Mouse (Mus musculus) liver, embryonic 14.5 days (tissue): Measurements from ENCODE around the gene Sema4d. TPM values are rescaled to one million over a fixed set of nuclear protein-coding genes. Genes with fewer than 3 reads are reported as not detected.

Experiments used
- ATAC-seq: fragments of 200-750 bp; cut with Nextera tagmentation; 2 replicates; pipeline ENCODE4 v1.8.0; 2017; ENCODE audit warnings: moderate number of reproducible peaks, mild to moderate bottlenecking, moderate library complexity; ENCODE audit not compliant: insufficient read depth
- DNase-seq, 3 experiments: peaks; one replicate each; pipeline ENCODE4 v3.0.0-alpha.2; 2012 to 2013; ENCODE audit warnings: low read depth in 3 of 3, low spot score in 3 of 3
- H3K27ac ChIP-seq: fragments of 300-500 bp; sonication (generic); 2 replicates; pipeline ENCODE4 v1.5.1; 2014; ENCODE audit warnings: moderate library complexity, mild to moderate bottlenecking, control low read depth, inconsistent platforms
- H3K27me3 ChIP-seq: fragments of 300-500 bp; sonication (generic); 2 replicates; pipeline ENCODE4 v1.6.1; 2014; ENCODE audit warnings: mild to moderate bottlenecking, low read length, moderate library complexity; ENCODE audit not compliant: control insufficient read depth, insufficient read depth
- H3K36me3 ChIP-seq: fragments of 300-500 bp; sonication (generic); replicated peaks from 2 replicates; pipeline ENCODE4 v1.6.1; 2014; ENCODE audit warnings: low read depth; ENCODE audit not compliant: control insufficient read depth, insufficient read depth
- H3K4me1 ChIP-seq, 2 experiments: fragments of 200-500 bp in 1 of 2; fragments of 300-500 bp in 1 of 2; sonication (generic) in 1 of 2; replicated peaks; 2 replicates each; pipeline ENCODE4 v1.6.1; 2012 to 2014; ENCODE audit warnings: antibody characterized with exemption in 1 of 2, inconsistent platforms in 1 of 2, low read length in 1 of 2; ENCODE audit not compliant: control insufficient read depth in 2 of 2, insufficient read depth in 2 of 2
- H3K4me2 ChIP-seq: fragments of 300-500 bp; sonication (generic); 2 replicates; pipeline ENCODE4 v1.6.1; 2014; ENCODE audit warnings: low read depth, mild to moderate bottlenecking, control low read depth, moderate library complexity
- H3K4me3 ChIP-seq, 2 experiments: fragments of 200-500 bp in 1 of 2; fragments of 300-500 bp in 1 of 2; sonication (generic) in 1 of 2; 2 replicates each; pipeline ENCODE4 v1.5.1; 2012 to 2014; ENCODE audit warnings: low read depth in 2 of 2, low read length in 2 of 2, mild to moderate bottlenecking in 2 of 2, control low read depth in 1 of 2, inconsistent platforms in 1 of 2, moderate library complexity in 1 of 2; ENCODE audit not compliant: insufficient read depth in 1 of 2
- H3K9ac ChIP-seq: fragments of 300-500 bp; sonication (generic); replicated peaks from 2 replicates; pipeline ENCODE4 v1.6.1; 2014; ENCODE audit warnings: mild to moderate bottlenecking, control low read depth, moderate library complexity
- H3K9me3 ChIP-seq: fragments of 300-500 bp; sonication (generic); 2 replicates; pipeline ENCODE4 v1.6.1; 2016; ENCODE audit warnings: low read length, mixed read lengths; ENCODE audit not compliant: control insufficient read depth
- CTCF ChIP-seq: IDR thresholded peaks from 2 replicates; pipeline ENCODE4 v1.5.1; 2016; ENCODE audit warnings: antibody characterized with exemption, low read depth, control low read depth
- EP300 ChIP-seq: IDR thresholded peaks from 2 replicates; pipeline ENCODE4 v1.6.1; 2016; ENCODE audit warnings: antibody characterized with exemption, low read depth
- WGBS: fragments of 180-500 bp; shearing (Covaris S2); extraction: QIAGEN DNeasy Blood & Tissue Kit; methylation state at CpG from one replicate; pipeline ENCODE4 v1.1.7; 2014; ENCODE audit not compliant: insufficient replicate concordance; 5-methylcytosine and 5-hydroxymethylcytosine counted together
- polyA plus RNA-seq, 2 experiments: library from polyadenylated mRNA; depleted of rRNA in 1 of 2; stranded (reverse) in 1 of 2; unstranded in 1 of 2; fragments of >200 nt; fragmentation: Nextera tagmentation in 1 of 2; extraction: Ambion mirVana in 1 of 2; gene quantifications; 2 replicates each; pipeline versions ENCODE4 v1.2.1 to v1.2.3; 2012 to 2014

Gene Sema4d
- polyA plus RNA-seq, 2 experiments = 4.6 to 4.7 TPM

DNA sequence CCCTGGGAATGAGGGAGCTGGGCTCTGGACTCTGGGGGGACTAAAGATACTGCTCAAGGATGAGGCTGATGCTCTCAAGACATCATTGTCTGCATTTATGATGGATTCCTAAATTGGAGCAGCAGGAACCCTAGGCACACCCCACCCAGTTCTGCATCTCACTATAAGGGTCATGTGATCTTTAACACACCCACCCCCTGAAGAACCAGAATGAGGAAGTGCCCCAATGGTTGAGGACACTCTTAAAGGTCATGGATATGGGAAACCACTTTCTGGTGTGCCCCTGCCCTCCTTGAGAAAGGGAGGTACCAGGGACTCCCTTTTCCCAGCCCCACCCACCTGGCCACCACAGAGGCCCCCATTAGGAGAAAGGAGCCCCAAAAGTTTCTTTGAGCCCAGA is 97.1 kb downstream of the Sema4d start:
- Histone ChIP-seq H3K4me1 (peaks cover 14 to 22% of the 10 kb centered on the region in 2 experiments), H3K27ac (no peak overlapping the region), H3K27me3 (no peaks in the 10 kb centered on the region), H3K9ac (no peak overlapping the region), H3K4me3 (no peak overlapping the region), H3K9me3 (no peaks in the 10 kb centered on the region), H3K36me3 (no peaks in the 10 kb centered on the region), H3K4me2 (no peak overlapping the region)
- TF ChIP-seq CTCF = no peak
- TF ChIP-seq EP300 = no peak
- ATAC-seq (no peak), DNase-seq (no peak)

DNA sequence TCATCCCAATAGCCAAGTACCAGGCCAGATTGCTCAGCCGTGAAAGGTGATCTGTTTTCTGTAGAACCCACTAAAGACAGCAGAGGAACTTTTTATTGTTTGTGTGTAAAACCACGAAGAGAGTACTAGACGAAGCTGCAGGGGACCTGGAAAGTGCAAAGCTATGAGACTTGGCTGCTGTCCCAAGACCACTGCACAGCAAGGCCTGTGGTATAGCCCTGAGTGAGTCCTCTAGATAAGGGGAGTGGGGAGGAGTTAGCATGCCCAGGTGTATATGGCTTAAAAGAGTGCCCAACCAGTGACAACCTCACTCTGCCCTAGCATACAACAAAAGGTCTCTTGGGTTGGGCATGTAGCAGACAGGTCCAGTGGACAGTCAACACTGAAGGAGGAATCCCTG is 104.9 kb downstream of the Sema4d start:
- Histone ChIP-seq H3K4me2 (no peak overlapping the region), H3K36me3 (peaks cover 18% of the 10 kb centered on the region), H3K9me3 (no peaks in the 10 kb centered on the region), H3K4me1 (peaks cover 0 to 13% of the 10 kb centered on the region in 2 experiments; a peak in 3 of 4 replicates), H3K4me3 (no peak overlapping the region), H3K9ac (no peak overlapping the region), H3K27me3 (no peaks in the 10 kb centered on the region), H3K27ac (no peak overlapping the region)
- DNase-seq = no peak
- no peak; the same call in 1 of the 2 replicates for ATAC-seq
- 28% methylated on average over 3 of the region's 3 CpGs for WGBS
- TF ChIP-seq CTCF = no peak
- TF ChIP-seq EP300 = no peak

DNA sequence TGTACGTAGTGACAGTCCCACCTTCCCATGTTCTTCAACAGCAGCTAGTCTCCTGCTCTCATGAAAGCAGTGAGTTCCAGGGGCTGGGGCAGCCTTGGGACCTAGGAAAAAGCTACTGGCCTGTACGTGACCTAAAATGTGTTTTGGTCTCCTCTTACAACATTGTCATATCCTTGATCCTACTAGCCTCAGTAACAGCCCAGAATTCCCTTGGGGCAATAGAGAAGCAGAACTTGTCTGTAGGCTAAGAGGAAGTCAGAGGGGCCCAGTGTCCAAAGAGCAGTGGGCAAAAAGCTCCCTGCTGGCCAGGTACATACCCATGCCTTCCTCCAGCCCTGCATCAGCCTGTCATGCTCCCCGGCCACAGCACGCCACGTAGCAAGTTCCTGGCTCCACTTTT is 106.6 kb downstream of the Sema4d start:
- Histone ChIP-seq H3K4me1 (peaks cover 0 to 13% of the 10 kb centered on the region in 2 experiments; a peak in 3 of 4 replicates), H3K4me3 (no peak overlapping the region), H3K9ac (no peak overlapping the region), H3K27ac (no peak overlapping the region), H3K36me3 (peaks cover 35% of the 10 kb centered on the region), H3K4me2 (no peak overlapping the region), H3K9me3 (no peaks in the 10 kb centered on the region), H3K27me3 (no peaks in the 10 kb centered on the region)
- ATAC-seq (no peak), DNase-seq (no peak)
- WGBS = 77% methylated on average over 5 of the region's 5 CpGs
- no peak for TF ChIP-seq EP300

DNA sequence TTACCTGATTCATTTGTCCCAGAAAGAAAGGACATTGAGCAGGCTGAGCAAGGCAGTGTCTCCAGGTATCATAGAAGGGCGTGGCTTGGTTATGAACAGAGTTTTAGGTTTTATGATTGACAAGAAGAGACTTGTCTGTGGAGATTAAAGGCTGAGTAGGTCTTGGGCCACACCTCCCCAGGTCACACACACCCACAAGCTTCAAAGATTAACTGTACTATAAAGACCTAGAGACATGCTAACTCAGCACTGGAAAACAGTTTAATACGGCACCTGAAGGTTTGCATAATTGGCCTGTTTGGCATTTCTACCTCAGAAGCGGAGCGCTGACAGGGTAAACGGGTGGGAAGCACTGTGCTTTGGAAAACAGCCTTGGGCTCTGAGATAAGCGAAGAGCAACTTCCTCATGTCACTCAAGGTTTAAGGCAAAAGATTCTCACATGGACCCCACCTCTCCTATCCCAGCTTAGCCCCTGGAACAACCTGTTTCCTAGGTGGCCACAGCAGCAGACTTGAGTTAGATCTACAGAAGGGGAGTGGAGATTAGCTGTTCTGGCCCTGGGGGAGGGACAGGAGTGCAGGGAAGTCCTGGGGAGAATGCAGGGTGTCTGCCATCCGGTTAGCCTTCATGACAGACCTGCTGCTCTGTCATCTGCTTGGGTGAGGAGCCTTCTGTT is 108.1 kb downstream of the Sema4d start:
- WGBS = 27% methylated on average over 7 of the region's 7 CpGs
- H3K9me3 ChIP-seq = no peaks in the 10 kb centered on the region
- no peak overlapping the region for H3K4me3 ChIP-seq
- H3K27ac ChIP-seq = no peak overlapping the region
- no peak overlapping the region for H3K9ac ChIP-seq
- H3K4me2 ChIP-seq = no peak overlapping the region
- DNase-seq (no peak), ATAC-seq (peak; percentile 14; the same call in 1 of the 2 replicates)
- H3K4me1 ChIP-seq = peaks cover 0 to 13% of the 10 kb centered on the region in 2 experiments; a peak in 3 of 4 replicates
- TF ChIP-seq EP300 = 0 out of 2 replicates have a peak, but pooled peaks have one; percentile 16
- no peak for TF ChIP-seq CTCF
- peaks cover 49% of the 10 kb centered on the region for H3K36me3 ChIP-seq
- no peaks in the 10 kb centered on the region for H3K27me3 ChIP-seq

DNA sequence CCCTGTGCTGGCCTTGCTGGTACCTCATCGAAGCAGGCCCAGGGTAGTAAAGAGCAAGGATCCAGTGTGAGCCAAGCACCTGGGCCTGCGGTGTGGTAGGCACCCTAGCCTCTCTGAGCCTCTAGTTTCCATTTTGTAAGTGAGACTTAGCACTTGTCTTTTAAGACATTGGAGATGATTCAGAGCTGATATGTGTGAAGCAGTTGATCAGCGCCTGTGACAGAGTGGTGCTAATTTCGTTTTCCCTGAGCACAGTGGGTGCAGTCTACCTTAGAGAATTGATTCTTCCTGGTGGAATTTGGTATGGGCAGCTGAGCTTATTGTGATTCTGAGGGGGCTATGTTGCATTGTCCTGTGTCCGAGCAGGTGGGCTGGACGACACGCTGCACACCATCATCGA is 111.9 kb downstream of the Sema4d start:
- Histone ChIP-seq H3K4me2 (no peak overlapping the region), H3K9me3 (no peaks in the 10 kb centered on the region), H3K36me3 (peaks cover 80% of the 10 kb centered on the region), H3K27me3 (no peaks in the 10 kb centered on the region), H3K4me3 (no peak overlapping the region), H3K27ac (no peak overlapping the region), H3K9ac (no peak overlapping the region), H3K4me1 (peaks cover 14 to 28% of the 10 kb centered on the region in 2 experiments)
- WGBS = 86% methylated on average over 8 of the region's 8 CpGs
- DNase-seq (no peak), ATAC-seq (no peak)
- no peak for TF ChIP-seq EP300
- TF ChIP-seq CTCF = no peak
